Mouse (Mus musculus) Patski (cell line): ENCODE results near the gene Gps1. TPM values are rescaled to one million over a fixed set of nuclear protein-coding genes. Genes with fewer than 3 reads are reported as not detected.

Experiments
- ATAC-seq: fragments of 100-300 bp; one replicate; pipeline ENCODE4 v1.8.0; 2021
- CTCF ChIA-PET: fragments of 350-600 bp; sonication (Branson Sonifier 250); formaldehyde crosslinking; loops from one replicate; lab custom pipeline; 2022; ENCODE audit warnings: inconsistent platforms; lab: Charles Lee
- POLR2A ChIA-PET: fragments of 350-600 bp; sonication (Branson Sonifier 250); formaldehyde crosslinking; loops from one replicate; lab custom pipeline; 2022; ENCODE audit warnings: antibody characterized with exemption, inconsistent platforms; lab: Charles Lee
- DNase-seq: peaks from one replicate; pipeline ENCODE4 v3.0.0-alpha.2; 2011; ENCODE audit warnings: low read depth, low spot score
- H3K27me3 ChIP-seq: fragments of 371-371 bp; one replicate; pipeline ENCODE4 v1.5.1; 2021
- CTCF ChIP-seq: fragments of 100-300 bp; IDR thresholded peaks from one replicate; pipeline ENCODE4 v1.5.1; 2021
- in situ Hi-C: fragments of 300-500 bp; cut with MboI; formaldehyde crosslinking; loops from 3 replicates; pipeline ENCODE4 v1.11.1; 2018; ENCODE audit warnings: low pct_unique_long_range_greater_than_20kb, mixed read lengths
- polyA plus RNA-seq: library from polyadenylated mRNA; unstranded; gene quantifications from one replicate; pipeline ENCODE4 v1.2.3, GENCODE M21; 2021

The Gps1 gene
- polyA plus RNA-seq, 1 experiment from 2014 or later, result 138 TPM

- CTCF ChIA-PET, result interaction anchor here (0.8 to 2.5 kb wide), 2 partner anchors 10 to 207 kb away, joined by 3 to 8 read pairs; no protein-coding TSS in a partner anchor
- no peak for ATAC-seq
Measured at GRCm38 (mm10) chr11:120789355-120789754, 5.3 kb downstream of the Gps1 start.

GRCm38 (mm10) chr11:120789810-120790209 is 5.7 kb downstream of the Gps1 start:
- TF ChIP-seq CTCF, result no peak
- no peaks in the 10 kb centered on the region for H3K27me3 ChIP-seq
- in situ Hi-C loops, result no loop called here
- no peak for DNase-seq
- ChIA-PET POLR2A (interaction anchor here (1.3 kb wide), 1 partner anchor 10 kb away, joined by 5 read pairs; no protein-coding TSS in a partner anchor), CTCF (interaction anchor here (0.8 to 2.5 kb wide), 2 partner anchors 10 to 207 kb away, joined by 3 to 8 read pairs; no protein-coding TSS in a partner anchor)
- no peak for ATAC-seq

More at GRCm38 (mm10) chr11:120789355-120789754, 5.3 kb downstream of the Gps1 start:
- in situ Hi-C loops, result no loop called here
- no peaks in the 10 kb centered on the region for H3K27me3 ChIP-seq
- POLR2A ChIA-PET, result no interaction called here
- TF ChIP-seq CTCF, result no peak
- no peak for DNase-seq

GRCm38 (mm10) chr11:120792652-120793051 is 8.6 kb downstream of the Gps1 start:
- no peak for ATAC-seq
- H3K27me3 ChIP-seq, result no peaks in the 10 kb centered on the region
- ChIA-PET POLR2A (no interaction called here), CTCF (interaction anchor here (0.8 kb wide), 1 partner anchor 17 kb away, joined by 3 read pairs; no protein-coding TSS in a partner anchor)
- in situ Hi-C loops, result no loop called here
- no peak for DNase-seq
- no peak for TF ChIP-seq CTCF

DNA sequence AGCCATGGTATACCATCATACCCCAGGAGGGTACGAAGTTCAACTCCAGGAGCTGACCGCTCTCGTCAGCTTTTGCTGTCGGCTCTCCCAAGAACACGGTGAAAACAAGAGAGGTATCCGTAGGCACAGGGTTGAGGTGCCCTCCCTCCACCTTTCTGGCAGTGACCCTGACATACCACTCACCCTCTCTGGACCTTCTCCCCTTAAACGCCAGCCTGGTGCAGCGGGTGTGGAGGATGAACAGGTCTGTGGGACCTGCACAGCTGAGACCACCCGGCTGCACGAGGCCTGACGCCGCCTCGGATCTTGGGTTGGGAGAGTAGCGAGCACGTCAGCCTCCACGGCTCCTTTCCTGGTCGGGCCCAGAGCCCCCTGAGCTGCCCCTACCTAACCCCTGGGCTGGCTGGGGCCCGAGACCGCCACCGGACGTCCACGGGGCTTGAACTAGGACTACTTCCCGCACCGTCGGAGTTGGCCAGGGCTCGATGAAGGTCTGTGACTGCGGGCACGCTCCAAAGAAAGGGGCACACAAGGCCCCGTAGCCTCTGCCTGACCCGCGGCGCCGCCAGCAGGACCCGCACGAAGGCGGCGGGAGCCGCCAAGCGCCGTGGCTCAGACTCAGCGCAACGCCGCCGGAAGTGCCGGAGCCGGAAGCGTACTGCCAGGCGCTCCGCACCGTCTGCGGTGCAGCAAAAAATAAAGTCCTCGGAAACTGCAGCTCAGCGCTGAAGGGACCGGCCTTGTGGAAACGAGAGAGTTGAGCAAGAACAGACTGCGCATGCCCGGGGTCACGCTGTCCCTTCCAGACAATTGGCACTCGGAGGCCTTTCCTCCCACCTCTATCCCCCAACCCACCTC is 11.9 kb downstream of the Gps1 start, which contains the start of gene Dus1l:
Gene Dus1l, minus strand, starts transcription at position 648 of the 858 bp plus-strand sequence.
- POLR2A ChIA-PET, result interaction anchor here (0.5 to 2.9 kb wide), 3 partner anchors 10 to 180 kb away, joined by 3 to 10 read pairs (median 3); no protein-coding TSS in a partner anchor
- TF ChIP-seq CTCF, result no peak
- ATAC-seq, result peak; percentile 6
- DNase-seq, result peak; percentile 76
- H3K27me3 ChIP-seq, result no peaks in the 10 kb centered on the region
- in situ Hi-C loops, result no loop called here
- CTCF ChIA-PET, result interaction anchor here (1.2 to 2.4 kb wide), 2 partner anchors 9 to 19 kb away, joined by 3 to 6 read pairs; no protein-coding TSS in a partner anchor

DNA sequence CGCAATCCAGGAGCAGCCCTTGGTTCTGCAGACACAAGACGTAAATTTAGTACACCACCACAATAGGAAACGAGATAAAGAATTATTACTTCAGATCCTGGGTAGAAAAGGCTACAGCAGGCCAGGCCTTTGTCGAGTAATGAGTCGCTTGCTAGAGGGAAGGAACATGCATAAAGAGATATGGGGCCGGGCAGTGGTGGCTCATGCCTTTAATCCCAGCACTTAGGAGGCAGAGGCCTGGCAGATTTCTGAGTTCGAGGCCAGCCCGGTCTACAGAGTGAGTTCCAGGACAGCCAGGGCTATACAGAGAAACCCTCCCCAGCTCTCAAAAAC is 12.5 kb downstream of the Gps1 start:
- ATAC-seq (no peak), DNase-seq (no peak)
- POLR2A ChIA-PET, result interaction anchor here (0.5 to 2.9 kb wide), 2 partner anchors 11 to 238 kb away, joined by 3 to 10 read pairs; no protein-coding TSS in a partner anchor
- H3K27me3 ChIP-seq, result no peaks in the 10 kb centered on the region
- no peak for TF ChIP-seq CTCF
- CTCF ChIA-PET, result no interaction called here
- in situ Hi-C loops, result no loop called here

DNA sequence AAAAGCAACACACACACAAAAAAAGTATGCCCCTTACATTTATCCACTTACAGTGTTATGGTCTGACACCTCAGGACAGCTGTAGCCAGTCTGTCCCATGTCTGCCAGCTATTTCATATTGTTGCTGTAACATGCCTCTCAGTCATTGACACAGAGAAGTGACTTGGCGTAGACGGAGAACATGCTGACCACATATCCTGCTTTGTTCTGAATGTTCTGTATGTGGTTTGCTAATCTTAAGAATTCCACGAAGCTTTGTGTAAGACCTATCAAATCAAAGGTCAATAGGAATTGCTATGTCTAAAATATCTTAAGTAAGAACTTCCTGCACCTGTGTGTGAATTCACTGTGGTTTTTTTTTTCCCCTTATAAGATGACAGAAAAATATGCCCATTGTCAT is 14.2 kb downstream of the Gps1 start:
- TF ChIP-seq CTCF, result no peak
- ChIA-PET CTCF (interaction anchor here (1.3 to 2.4 kb wide), 2 partner anchors 11 to 13 kb away, joined by 3 to 9 read pairs; no protein-coding TSS in a partner anchor), POLR2A (interaction anchor here (0.6 kb wide), 1 partner anchor 156 kb away, joined by 3 read pairs; no protein-coding TSS in a partner anchor)
- no peaks in the 10 kb centered on the region for H3K27me3 ChIP-seq
- in situ Hi-C loops, result no loop called here
- DNase-seq (no peak), ATAC-seq (no peak)

DNA sequence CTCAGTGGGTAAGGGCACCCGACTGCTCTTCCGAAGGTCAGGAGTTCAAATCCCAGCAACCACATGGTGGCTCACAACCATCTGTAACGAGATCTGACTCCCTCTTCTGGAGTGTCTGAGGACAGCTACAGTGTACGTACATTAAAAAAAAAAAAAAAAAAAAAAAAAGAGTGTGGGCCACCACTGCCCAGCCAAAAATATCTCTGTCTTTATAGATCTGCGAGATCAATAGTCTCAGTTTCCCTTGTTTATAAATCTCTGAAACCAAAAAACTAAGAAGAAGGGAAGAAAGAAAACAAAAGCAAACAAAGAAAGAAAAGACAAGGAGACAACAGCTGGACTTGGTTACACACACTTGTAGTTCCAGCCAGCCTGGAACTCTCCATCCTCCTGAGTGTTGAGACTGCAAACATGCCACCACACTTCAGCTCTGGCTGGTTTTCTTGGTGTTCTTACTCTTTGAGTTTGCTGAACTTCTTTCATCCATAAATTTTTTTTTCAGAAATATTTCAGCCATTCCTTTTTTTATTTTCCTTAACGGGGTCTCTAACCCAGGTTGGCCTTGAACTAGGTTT is 15.3 kb downstream of the Gps1 start:
- in situ Hi-C loops, result no loop called here
- H3K27me3 ChIP-seq, result no peaks in the 10 kb centered on the region
- ChIA-PET POLR2A (interaction anchor here (0.9 to 1.2 kb wide), 4 partner anchors 9 to 80 kb away, joined by 3 to 5 read pairs (median 4); no protein-coding TSS in a partner anchor), CTCF (interaction anchor here (0.7 to 2.4 kb wide), 13 partner anchors 9 to 173 kb away, joined by 3 to 15 read pairs (median 4); partner anchors contain the start of genes Fasn, Lrrc45 and Rac3)
- TF ChIP-seq CTCF, result no peak
- DNase-seq (no peak), ATAC-seq (no peak)

GRCm38 (mm10) chr11:120800061-120800904 is 16.2 kb downstream of the Gps1 start:
- DNase-seq (peak; percentile 46), ATAC-seq (peak; percentile 85)
- ChIA-PET CTCF (interaction anchor here (0.7 to 2.4 kb wide), 16 partner anchors 8 to 174 kb away, joined by 3 to 15 read pairs (median 4); partner anchors contain the start of genes Fasn, Lrrc45 and Rac3), POLR2A (interaction anchor here (0.9 to 1.2 kb wide), 5 partner anchors 10 to 80 kb away, joined by 3 to 5 read pairs (median 3); no protein-coding TSS in a partner anchor)
- no peaks in the 10 kb centered on the region for H3K27me3 ChIP-seq
- TF ChIP-seq CTCF, result no peak
- in situ Hi-C loops, result no loop called here

- no peaks in the 10 kb centered on the region for H3K27me3 ChIP-seq
- DNase-seq (no peak), ATAC-seq (no peak)
- ChIA-PET POLR2A (interaction anchor here (1.0 to 1.4 kb wide), 3 partner anchors 12 to 19 kb away, joined by 3 to 4 read pairs (median 3); partner anchors contain the start of gene Fasn), CTCF (interaction anchor here (1.4 kb wide), 1 partner anchor 28 kb away, joined by 3 read pairs; no protein-coding TSS in a partner anchor)
- no peak for TF ChIP-seq CTCF
- in situ Hi-C loops, result no loop called here
Measured at GRCm38 (mm10) chr11:120804274-120804673, 20.2 kb downstream of the Gps1 start.
